Mouse (Mus musculus) megakaryocyte, embryonic 14.5 days (primary cell): ENCODE data around the gene Olfr1500.

Source experiments
- FLI1 ChIP-seq: IDR thresholded peaks from 2 replicates; pipeline ENCODE4 v1.6.1; 2012; ENCODE audit warnings: low read length, inconsistent platforms, mixed read lengths
- GATA1 ChIP-seq: IDR thresholded peaks from 3 replicates; pipeline ENCODE4 v1.6.1; 2012; ENCODE audit warnings: mixed read lengths, low read length, inconsistent platforms, borderline replicate concordance

GRCm38 (mm10) chr19:13777578-13777977, 52.7 kb downstream of the Olfr1500 start, which contains the start of gene Olfr1496:
- TF ChIP-seq GATA1 (no peak), FLI1 (no peak)
